Mouse (Mus musculus): ENCODE results near the gene Arhgap42. TPM values are rescaled to one million over a fixed set of nuclear protein-coding genes. Genes with fewer than 3 reads are reported as not detected.

The Arhgap42 gene
- 0.07 TPM for polyA plus RNA-seq (2017; shearing (Covaris generic))

DNA sequence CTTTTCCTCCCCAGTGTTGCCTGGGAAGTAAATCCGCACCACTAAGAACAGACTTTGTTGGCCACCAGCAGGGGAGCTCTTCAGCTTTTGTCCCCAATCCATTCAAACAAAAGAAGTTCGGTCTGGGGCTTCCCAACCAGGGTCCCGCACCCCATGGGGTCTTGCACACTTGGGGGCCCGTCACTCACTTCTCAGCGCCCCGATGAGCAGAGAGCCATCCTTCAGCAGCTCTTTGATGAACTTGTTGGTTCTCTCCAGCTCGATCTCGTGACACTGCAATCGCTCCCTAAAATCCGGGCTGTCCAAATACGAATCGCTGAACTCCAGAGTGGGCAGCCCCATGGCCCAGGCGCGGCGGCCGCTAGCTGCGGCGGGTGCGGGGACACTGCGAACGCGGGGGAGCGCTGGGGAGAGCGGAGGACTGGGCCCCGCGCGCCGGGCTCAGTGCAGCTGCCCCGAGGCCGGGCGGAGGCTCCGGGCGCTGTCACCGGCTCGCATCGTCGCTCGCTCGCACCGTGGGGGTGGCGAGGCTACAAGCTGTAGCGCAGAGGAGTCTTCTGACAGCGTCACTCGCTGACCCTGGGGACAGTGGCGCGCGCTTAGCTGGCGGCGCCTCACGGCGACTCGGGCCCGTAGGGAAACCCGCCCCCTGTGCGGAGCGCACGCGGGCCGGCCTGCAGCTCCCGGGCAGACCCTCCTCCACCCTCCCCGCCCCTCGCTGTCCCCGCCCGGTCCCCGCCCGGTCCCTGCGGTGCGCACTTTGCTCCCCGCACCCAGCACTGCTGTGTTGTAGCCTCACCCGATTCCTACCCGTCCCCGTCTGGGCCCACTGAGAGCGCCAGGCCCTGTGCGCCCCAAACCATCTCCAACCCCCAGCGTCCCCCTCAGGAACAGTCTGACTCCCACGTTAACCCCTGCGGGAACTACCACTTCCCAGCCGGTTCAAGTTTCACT is at the start of gene Arhgap42:
TSS of gene Arhgap42 (minus strand) at position 664 of the 954 bp plus-strand sequence.

DNA sequence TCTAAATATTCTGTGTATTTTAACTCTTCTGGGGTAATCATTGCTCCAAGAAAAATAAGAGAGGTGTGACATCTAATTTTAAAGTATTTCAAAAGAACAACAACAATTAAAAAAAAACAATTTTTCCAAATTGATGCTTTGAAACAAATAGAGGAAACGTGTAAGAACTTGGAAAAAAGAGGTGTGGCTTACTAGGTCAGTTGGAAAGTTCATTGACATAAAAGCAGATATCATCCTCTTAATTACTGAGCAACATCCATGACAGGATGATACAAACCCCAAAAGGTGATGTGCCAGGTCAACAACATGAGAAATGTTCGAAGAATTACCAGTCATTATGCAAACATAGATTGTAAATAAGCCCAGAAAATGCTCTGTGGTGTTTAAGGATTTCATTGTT is 267.4 kb downstream of the Arhgap42 start, which contains the start of gene Gm16485:
TSS of gene Gm16485 (plus strand) at position 301 of the 400 bp plus-strand sequence.

